Mouse (Mus musculus) ES-Bruce4 (cell line): ENCODE data around the gene Ccdc33.

Experiments
- CTCF ChIP-seq: IDR thresholded peaks from one replicate; pipeline ENCODE4 v1.8.1; 2011; ENCODE audit warnings: low read depth, low read length
- EP300 ChIP-seq: IDR thresholded peaks from 2 replicates; pipeline ENCODE4 v1.6.1; 2011; ENCODE audit warnings: low read depth, low read length; ENCODE audit not compliant: insufficient read depth
- POLR2A ChIP-seq: IDR thresholded peaks from one replicate; pipeline ENCODE4 v1.8.1; 2011; ENCODE audit warnings: low read length; ENCODE audit not compliant: insufficient read depth

GRCm38 (mm10) chr9:58066731-58067095 lies 51.9 kb downstream of the Ccdc33 start:
- TF ChIP-seq POLR2A (no peak), CTCF (no peak), EP300 (no peak)
